8 mouse cellular contexts compared by ENCODE assay signal in genomic region chr15:98987077-98987630, GRCm38 (mm10). TPM values are rescaled to one million over a fixed set of nuclear protein-coding genes. Genes with fewer than 3 reads are reported as not detected.
DNase-seq lines count a peak whose midpoint lies in the region; ATAC-seq and TF ChIP-seq lines count a peak whose summit lies in the region.

No protein-coding gene starts in this region.

- peak; percentile 69 for TF ChIP-seq POLR2A in heart, adult 2 months (IDR thresholded peaks at IDR 0.05; ENCODE audit: insufficient read depth, low read depth, low read length)
- no peak for TF ChIP-seq POLR2A in limb, embryonic 14.5 days (IDR thresholded peaks at IDR 0.05; ENCODE audit: borderline replicate concordance, extremely low read depth, insufficient read depth, insufficient read length)

- H3ac ChIP-seq in C2C12 (ENCODE audit: control insufficient read depth, insufficient read length, low read depth), result peak overlapping the region; percentile 22

- peak overlapping the region; percentile 97 for H3K27ac ChIP-seq in heart, adult 2 months
- peak overlapping the region; percentile 52 for H3K27ac ChIP-seq in limb, embryonic 14.5 days (replicated peaks; ENCODE audit: low read depth, low read length)
- peak overlapping the region; percentile 98 for H3K27ac ChIP-seq in stomach, postnatal 0 days (replicated peaks)

- no peaks in the 10 kb centered on the region for H3K9me3 ChIP-seq in limb, embryonic 14.5 days (ENCODE audit: control insufficient read depth, low read length)
- H3K9me3 ChIP-seq in stomach, postnatal 0 days (ENCODE audit: control insufficient read depth, low read length), result no peaks in the 10 kb centered on the region

- no peaks in the 10 kb centered on the region for H3K79me3 ChIP-seq in C2C12 (ENCODE audit: low read depth)

- peak; percentile 93 for DNase-seq in Muller cell, postnatal 12 days (ENCODE audit: inconsistent ontology term)
- DNase-seq in heart, adult 2 months, result peak in 1 of 2 experiments; percentile 61
- peak; percentile 71 for DNase-seq in limb, embryonic 14.5 days (ENCODE audit: low spot score)
- DNase-seq in stomach, postnatal 0 days (ENCODE audit: low spot score), result no peak
- DNase-seq in liver, result no peak
- DNase-seq in frontal cortex, postnatal 36 days (ENCODE audit: low spot score in 2 of 2), result no peak

- peaks cover 8% of the 10 kb centered on the region for H3K4me1 ChIP-seq in heart, adult 2 months (ENCODE audit: control insufficient read depth, insufficient read depth, low read length)
- H3K4me1 ChIP-seq in limb, embryonic 14.5 days (ENCODE audit: control insufficient read depth, insufficient read depth, low read length), result peaks cover 27% of the 10 kb centered on the region
- H3K4me1 ChIP-seq in stomach, postnatal 0 days (replicated peaks; ENCODE audit: control insufficient read depth, insufficient read depth), result 0 out of 2 replicates have a peak, but pooled peaks cover 2% of the 10 kb centered on the region

- no peaks in the 10 kb centered on the region for H3K27me3 ChIP-seq in C2C12 (ENCODE audit: control insufficient read depth, insufficient read depth, insufficient read length)
- no peaks in the 10 kb centered on the region for H3K27me3 ChIP-seq in heart, adult 2 months (ENCODE audit: control insufficient read depth, insufficient read depth, low read length)
- no peaks in the 10 kb centered on the region for H3K27me3 ChIP-seq in limb, embryonic 14.5 days (ENCODE audit: control insufficient read depth, insufficient read depth, low read length)
- no peaks in the 10 kb centered on the region for H3K27me3 ChIP-seq in stomach, postnatal 0 days (ENCODE audit: control insufficient read depth, insufficient read depth, low read length)

- peak overlapping the region; percentile 32 for H3K9ac ChIP-seq in heart, adult 2 months (ENCODE audit: low read depth, low read length)
- H3K9ac ChIP-seq in limb, embryonic 14.5 days (ENCODE audit: low read depth, low read length, severe bottlenecking), result no peak overlapping the region
- H3K9ac ChIP-seq in stomach, postnatal 0 days (ENCODE audit: low read length), result no peak overlapping the region

- 20% methylated on average over 7 of the region's 7 CpGs for WGBS in heart, adult 2 months
- 26% methylated on average over 7 of the region's 7 CpGs for WGBS in limb, embryonic 14.5 days
- 33% methylated on average over 7 of the region's 7 CpGs for WGBS in stomach, postnatal 0 days

- H3K36me3 ChIP-seq in C2C12 (ENCODE audit: control insufficient read depth, insufficient read depth), result no peaks in the 10 kb centered on the region
- H3K36me3 ChIP-seq in heart, adult 2 months (ENCODE audit: control insufficient read depth, insufficient read depth, low read length), result no peaks in the 10 kb centered on the region; the same call in 1 of the 2 replicates
- no peaks in the 10 kb centered on the region for H3K36me3 ChIP-seq in limb, embryonic 14.5 days (ENCODE audit: control insufficient read depth, insufficient read depth, low read length)
- no peaks in the 10 kb centered on the region for H3K36me3 ChIP-seq in stomach, postnatal 0 days (ENCODE audit: control insufficient read depth, insufficient read depth, low read length)

- peaks cover 4% of the 10 kb centered on the region for H3K79me2 ChIP-seq in C2C12 (ENCODE audit: control insufficient read depth, insufficient read depth)
- no peaks in the 10 kb centered on the region for H3K79me2 ChIP-seq in heart, adult 2 months (replicated peaks; ENCODE audit: control insufficient read depth, insufficient read depth, low read length)

- intact Hi-C loops in heart, adult 2 months (cut with DNase I), result no loop called here

- H3K4me2 ChIP-seq in limb, embryonic 14.5 days (replicated peaks; ENCODE audit: low read depth, low read length, severe bottlenecking), result no peak overlapping the region
- peak overlapping the region; percentile 21 for H3K4me2 ChIP-seq in stomach, postnatal 0 days (replicated peaks; ENCODE audit: low read depth)

- 0 out of 2 replicates have a peak, but pooled peaks have one; percentile 40 for TF ChIP-seq EP300 in heart, adult 2 months (IDR thresholded peaks at IDR 0.05; ENCODE audit: insufficient read depth, low read depth, low read length)
- TF ChIP-seq EP300 in stomach, postnatal 0 days (optimal IDR thresholded peaks at IDR 0.05), result no peak

- no peak for TF ChIP-seq CTCF in C2C12 (IDR thresholded peaks at IDR 0.05; ENCODE audit: control insufficient read depth, insufficient read depth, insufficient read length)
- TF ChIP-seq CTCF in heart, adult 2 months (IDR thresholded peaks at IDR 0.05), result no peak
- no peak for TF ChIP-seq CTCF in stomach, postnatal 0 days (IDR thresholded peaks at IDR 0.05; ENCODE audit: low read depth)

- no peak overlapping the region for H3K4me3 ChIP-seq in C2C12 (ENCODE audit: insufficient read depth, poor library complexity, severe bottlenecking)
- no peak overlapping the region for H3K4me3 ChIP-seq in heart, adult 2 months
- H3K4me3 ChIP-seq in limb, embryonic 14.5 days (replicated peaks; ENCODE audit: low read length), result no peak overlapping the region
- no peak overlapping the region for H3K4me3 ChIP-seq in stomach, postnatal 0 days (ENCODE audit: low read depth, low read length)

- ATAC-seq in limb, embryonic 14.5 days (ENCODE audit: low FRiP score, low read depth), result peak; percentile 47
- no peak for ATAC-seq in stomach, postnatal 0 days (ENCODE audit: low FRiP score, low TSS enrichment)
- no peak for ATAC-seq in granulocyte monocyte progenitor cell, adult 5-6 weeks (replicated peaks; ENCODE audit: poor library complexity, severe bottlenecking)

TF ChIP-seq in C2C12, 6 proteins besides CTCF, POLR2A, EP300 and RAD21:
- TF ChIP-seq MAX (IDR thresholded peaks at IDR 0.05), result peak; percentile 75
- peak; percentile 87 for TF ChIP-seq USF1 (IDR thresholded peaks at IDR 0.05; ENCODE audit: low read depth)
- no peak for TF ChIP-seq FOSL1 (IDR thresholded peaks at IDR 0.05; ENCODE audit: insufficient read depth, low read length, poor library complexity, severe bottlenecking)
- no peak for TF ChIP-seq CEBPB (IDR thresholded peaks at IDR 0.05; ENCODE audit: low read depth)
- peak; percentile 65 for TF ChIP-seq MYOD1 (IDR thresholded peaks at IDR 0.05; ENCODE audit: control insufficient read depth, insufficient read length, low read depth)
- TF ChIP-seq MYOG (IDR thresholded peaks at IDR 0.05; ENCODE audit: control insufficient read depth, extremely low read depth, insufficient read length), result no peak

RNA-seq across cellular contexts. Expression of gene Tuba1a, which starts 33.7 kb away (rescaled TPM):
- 2,758 TPM for polyA plus RNA-seq in C2C12 (2012; fragmentation: generic; extraction: Trizol)
- total RNA-seq in heart, adult 2 months (2021), result 10 to 100 TPM; 57.0 to 85.0 TPM
- polyA plus RNA-seq in heart, adult 2 months (2012; rRNA removed), result 165 and 235 TPM in 2 replicates
- 1,030 and 1,250 TPM in 2 replicates for polyA plus RNA-seq in limb, embryonic 14.5 days (2012; rRNA removed)
- 1,263 and 1,288 TPM in 2 replicates for polyA plus RNA-seq in limb, embryonic 14.5 days (2014; fragmentation: Nextera tagmentation; extraction: Ambion mirVana)
- polyA plus RNA-seq in stomach, postnatal 0 days (2015; fragmentation: Nextera tagmentation; extraction: Ambion mirVana), result 537 and 602 TPM in 2 replicates
- total RNA-seq in granulocyte monocyte progenitor cell, adult 5-6 weeks (2014; fragmentation: Nextera tagmentation), result 21.3 and 34.8 TPM in 2 replicates
- total RNA-seq in granulocyte monocyte progenitor cell, adult 5-6 weeks (2017), result 19.6 and 24.6 TPM in 2 replicates

RNA-seq across cellular contexts. Expression of gene Gm49450, which starts 33.8 kb away (rescaled TPM):
- 0.22 TPM for polyA plus RNA-seq in C2C12 (2012; fragmentation: generic; extraction: Trizol)
- total RNA-seq in heart, adult 2 months (2021), result not detected
- polyA plus RNA-seq in heart, adult 2 months (2012; rRNA removed), result 26.2 TPM in 1 of 2 replicates, not detected in the other
- polyA plus RNA-seq in limb, embryonic 14.5 days (2012; rRNA removed), result 15.1 and 159 TPM in 2 replicates
- not detected in 2 replicates for polyA plus RNA-seq in limb, embryonic 14.5 days (2014; fragmentation: Nextera tagmentation; extraction: Ambion mirVana)
- polyA plus RNA-seq in stomach, postnatal 0 days (2015; fragmentation: Nextera tagmentation; extraction: Ambion mirVana), result not detected in 2 replicates
- total RNA-seq in granulocyte monocyte progenitor cell, adult 5-6 weeks (2014; fragmentation: Nextera tagmentation), result not detected in 2 replicates
- not detected in 2 replicates for total RNA-seq in granulocyte monocyte progenitor cell, adult 5-6 weeks (2017)

RNA-seq across cellular contexts. Expression of gene Tuba1c, which starts 42.5 kb away (rescaled TPM):
- 976 TPM for polyA plus RNA-seq in C2C12 (2012; fragmentation: generic; extraction: Trizol)
- 10 to 100 TPM; 30.1 to 39.0 TPM for total RNA-seq in heart, adult 2 months (2021)
- polyA plus RNA-seq in heart, adult 2 months (2012; rRNA removed), result 58.6 and 74.4 TPM in 2 replicates
- polyA plus RNA-seq in limb, embryonic 14.5 days (2012; rRNA removed), result 192 and 293 TPM in 2 replicates
- polyA plus RNA-seq in limb, embryonic 14.5 days (2014; fragmentation: Nextera tagmentation; extraction: Ambion mirVana), result 150 and 162 TPM in 2 replicates
- polyA plus RNA-seq in stomach, postnatal 0 days (2015; fragmentation: Nextera tagmentation; extraction: Ambion mirVana), result 145 and 159 TPM in 2 replicates
- total RNA-seq in granulocyte monocyte progenitor cell, adult 5-6 weeks (2014; fragmentation: Nextera tagmentation), result 117 and 131 TPM in 2 replicates
- 109 and 120 TPM in 2 replicates for total RNA-seq in granulocyte monocyte progenitor cell, adult 5-6 weeks (2017)

RNA-seq across cellular contexts. Expression of gene Tuba1b, which starts 52.8 kb away (rescaled TPM):
- 3,512 TPM for polyA plus RNA-seq in C2C12 (2012; fragmentation: generic; extraction: Trizol)
- 100 to 1,000 TPM; 129 to 144 TPM for total RNA-seq in heart, adult 2 months (2021)
- 534 and 728 TPM in 2 replicates for polyA plus RNA-seq in heart, adult 2 months (2012; rRNA removed)
- polyA plus RNA-seq in limb, embryonic 14.5 days (2012; rRNA removed), result 2,384 and 3,894 TPM in 2 replicates
- 1,587 and 1,605 TPM in 2 replicates for polyA plus RNA-seq in limb, embryonic 14.5 days (2014; fragmentation: Nextera tagmentation; extraction: Ambion mirVana)
- polyA plus RNA-seq in stomach, postnatal 0 days (2015; fragmentation: Nextera tagmentation; extraction: Ambion mirVana), result 470 and 552 TPM in 2 replicates
- total RNA-seq in granulocyte monocyte progenitor cell, adult 5-6 weeks (2014; fragmentation: Nextera tagmentation), result 2,030 and 2,397 TPM in 2 replicates
- 964 and 1,039 TPM in 2 replicates for total RNA-seq in granulocyte monocyte progenitor cell, adult 5-6 weeks (2017)

Comparison
In these comparisons a context has a peak if more than half of its experiments do, and no peak if none do; other contexts are left out.
1. DNase-seq: peak in Muller cell, postnatal 12 days (single experiment) and limb, embryonic 14.5 days (single experiment); none in stomach, postnatal 0 days (single experiment), liver (single experiment) and frontal cortex, postnatal 36 days (0 of 2).
2. Peak in every context shown above with its lines, with median percentiles within 50 percentile points of each other: H3K27ac ChIP-seq.